Mouse (Mus musculus) right cerebral cortex, postnatal 25 days (tissue): Measurements from ENCODE around the gene Dalrd3.

Experiments used
- DNase-seq: peaks from one replicate; pipeline ENCODE4 v3.0.0; 2022

Gene Dalrd3

GRCm38 (mm10) chr9:108569381-108570206 is at the start of gene Dalrd3:
Gene Dalrd3, plus strand, starts transcription at chr9:108569886.
- peak; percentile 85 for DNase-seq

GRCm38 (mm10) chr9:108521604-108522003 is 48.1 kb upstream of the Dalrd3 start:
- DNase-seq = no peak

- no peak for DNase-seq
These were observed 46.3 kb upstream of the Dalrd3 start for GRCm38 (mm10) chr9:108523341-108523740.

- no peak for DNase-seq
These were observed 44.3 kb upstream of the Dalrd3 start for GRCm38 (mm10) chr9:108525400-108525799.

GRCm38 (mm10) chr9:108530954-108531353 is 38.7 kb upstream of the Dalrd3 start:
- no peak for DNase-seq

- DNase-seq = no peak
These were observed 38.2 kb upstream of the Dalrd3 start for GRCm38 (mm10) chr9:108531496-108531895.

GRCm38 (mm10) chr9:108540846-108541245 is 28.8 kb upstream of the Dalrd3 start:
- DNase-seq = no peak

- no peak for DNase-seq
These were observed 23.7 kb upstream of the Dalrd3 start for GRCm38 (mm10) chr9:108545986-108546385.

GRCm38 (mm10) chr9:108546875-108547274 is 22.8 kb upstream of the Dalrd3 start:
- DNase-seq = no peak

GRCm38 (mm10) chr9:108559169-108559568 is 10.5 kb upstream of the Dalrd3 start:
- no peak for DNase-seq

- peak; percentile 93 for DNase-seq
These were observed 9.4 kb upstream of the Dalrd3 start, which contains the start of gene Impdh2 for GRCm38 (mm10) chr9:108560227-108560841. Gene Impdh2, plus strand, starts transcription at chr9:108560286.

- no peak for DNase-seq
These were observed 6.0 kb upstream of the Dalrd3 start for GRCm38 (mm10) chr9:108563671-108564070.

- DNase-seq = no peak
These were observed 5.6 kb upstream of the Dalrd3 start for GRCm38 (mm10) chr9:108564131-108564530.

GRCm38 (mm10) chr9:108565881-108566814 is 3.5 kb upstream of the Dalrd3 start:
- no peak for DNase-seq

- DNase-seq = peak; percentile 96
These were observed 2.6 kb upstream of the Dalrd3 start, which contains the start of gene Ndufaf3 for GRCm38 (mm10) chr9:108566815-108567776. Gene Ndufaf3, minus strand, starts transcription at chr9:108567434.

- no peak for DNase-seq
These were observed 1.7 kb upstream of the Dalrd3 start for GRCm38 (mm10) chr9:108567931-108568419.

GRCm38 (mm10) chr9:108568511-108568921 is 1.2 kb upstream of the Dalrd3 start:
- DNase-seq = no peak

GRCm38 (mm10) chr9:108570207-108570896 is 666 bp downstream of the Dalrd3 start:
- DNase-seq = peak; percentile 74

- DNase-seq = no peak
These were observed 1.8 kb downstream of the Dalrd3 start for GRCm38 (mm10) chr9:108571401-108571973.

- DNase-seq = no peak
These were observed 2.6 kb downstream of the Dalrd3 start for GRCm38 (mm10) chr9:108572321-108572720.
